Mouse (Mus musculus) small intestine, adult 2 months (tissue): Measurements from ENCODE around the gene Lrp6.

Source experiments
- CTCF ChIP-seq: fragments of 200-500 bp; IDR thresholded peaks from 2 replicates; pipeline ENCODE4 v1.5.1; 2012; ENCODE audit warnings: low read depth, mild to moderate bottlenecking, control low read depth, inconsistent platforms, low read length, moderate library complexity, mixed read lengths; ENCODE audit not compliant: insufficient replicate concordance, insufficient read length; ENCODE audit errors: extremely low read depth
- POLR2A ChIP-seq: fragments of 200-500 bp; IDR thresholded peaks from 2 replicates; pipeline ENCODE4 v1.6.1; 2012; ENCODE audit warnings: low read depth, mild to moderate bottlenecking, control low read depth, inconsistent platforms, low read length, moderate library complexity

DNA sequence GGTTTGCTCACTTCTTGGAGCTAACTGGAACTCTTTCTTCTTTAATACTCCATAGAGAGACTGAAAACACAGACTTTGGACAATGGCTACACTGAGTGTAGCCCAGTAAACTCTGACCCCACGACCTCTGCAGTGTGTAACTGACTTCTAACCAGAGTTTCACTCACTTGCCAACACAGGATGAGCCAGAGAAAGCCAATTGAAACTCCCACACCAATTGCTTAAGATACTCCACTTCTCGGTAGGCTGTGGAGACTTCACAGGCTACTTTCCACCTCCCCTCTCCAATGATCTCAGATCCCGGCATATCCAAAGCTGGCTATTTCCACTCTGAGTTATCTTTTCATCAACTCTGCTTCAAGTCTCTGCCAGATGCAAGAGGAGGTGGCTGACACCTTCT is 35.0 kb upstream of the Lrp6 start:
- TF ChIP-seq POLR2A (no peak), CTCF (no peak)
